Mouse (Mus musculus): ENCODE results near the gene Cntn4. TPM values are rescaled to one million over a fixed set of nuclear protein-coding genes. Genes with fewer than 3 reads are reported as not detected.
A peak's percentile ranks its signal among the peaks of the same experiment; 100 is the strongest.

Gene Cntn4
- polyA plus RNA-seq, 1 experiment = not detected

DNA sequence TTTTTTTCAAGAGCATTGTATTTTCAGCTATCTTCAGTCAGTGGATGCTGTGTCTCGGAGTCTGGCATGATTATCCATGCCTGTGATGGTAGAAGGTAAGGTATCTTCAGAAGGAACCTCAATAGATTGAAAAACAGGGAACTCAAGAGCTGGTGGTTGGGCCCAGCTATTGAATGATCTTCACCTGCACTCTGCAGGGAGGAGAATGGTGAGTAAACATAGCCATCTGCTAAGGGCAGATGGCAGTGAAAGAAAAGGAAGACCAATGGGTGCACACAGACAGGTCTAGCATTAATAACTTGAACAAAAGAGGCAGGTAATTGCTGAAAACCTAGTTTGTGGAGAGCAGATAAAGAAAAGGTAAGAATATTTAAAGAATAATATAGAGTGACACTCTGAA lies 261.0 kb downstream of the Cntn4 start:
- 84% methylated on average over 1 of the region's 1 CpGs for WGBS

GRCm38 (mm10) chr6:105939303-105939702 lies 261.8 kb downstream of the Cntn4 start:
- Histone ChIP-seq H3K27me3 (replicated peaks; ENCODE audit: control insufficient read depth, insufficient read depth, low read length) (no peaks in the 10 kb centered on the region), H3K4me1 (ENCODE audit: control insufficient read depth, insufficient read depth, low read length) (no peaks in the 10 kb centered on the region), H3K4me3 (ENCODE audit: insufficient read depth, low read depth, low read length) (no peak overlapping the region), H3K36me3 (ENCODE audit: control insufficient read depth, insufficient read depth, low read length) (no peaks in the 10 kb centered on the region), H3K27ac (ENCODE audit: insufficient read depth, low read depth, low read length) (no peak overlapping the region)
- no peak for TF ChIP-seq CTCF (conservative IDR thresholded peaks at IDR 0.05; ENCODE audit: insufficient read depth, insufficient read length, low read depth, low read length)
- TF ChIP-seq POLR2A (IDR thresholded peaks at IDR 0.05; ENCODE audit: low read depth, low read length) = no peak
- WGBS = 75% methylated on average over 2 of the region's 2 CpGs
- no peak for DNase-seq

More for the DNA sequence above, 261.0 kb downstream of the Cntn4 start:
- TF ChIP-seq POLR2A (IDR thresholded peaks at IDR 0.05; ENCODE audit: low read depth, low read length) (no peak), CTCF (conservative IDR thresholded peaks at IDR 0.05; ENCODE audit: insufficient read depth, insufficient read length, low read depth, low read length) (no peak)
- Histone ChIP-seq H3K4me1 (ENCODE audit: control insufficient read depth, insufficient read depth, low read length) (no peaks in the 10 kb centered on the region), H3K36me3 (ENCODE audit: control insufficient read depth, insufficient read depth, low read length) (no peaks in the 10 kb centered on the region), H3K27me3 (replicated peaks; ENCODE audit: control insufficient read depth, insufficient read depth, low read length) (no peaks in the 10 kb centered on the region), H3K27ac (ENCODE audit: insufficient read depth, low read depth, low read length) (no peak overlapping the region), H3K4me3 (ENCODE audit: insufficient read depth, low read depth, low read length) (no peak overlapping the region)
- DNase-seq = no peak

DNA sequence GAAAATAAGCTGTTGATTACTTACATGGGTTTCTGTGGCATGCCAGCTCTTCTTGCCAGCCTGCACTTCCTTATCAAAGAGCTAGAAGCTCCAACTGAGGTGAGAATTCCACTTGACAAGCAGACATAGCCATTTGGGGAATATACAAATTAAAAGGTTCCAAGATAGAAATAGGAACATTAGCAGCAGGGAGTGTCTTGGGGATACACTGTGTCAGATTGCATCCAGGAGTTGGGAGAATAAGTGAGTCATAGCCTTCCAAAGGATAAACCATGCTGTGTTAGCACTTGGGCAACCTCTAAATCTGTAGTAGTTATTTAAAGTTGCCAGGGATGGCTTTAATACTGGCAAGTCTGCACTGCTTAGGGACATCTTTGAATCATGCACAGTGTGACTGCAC lies 263.1 kb downstream of the Cntn4 start:
- TF ChIP-seq POLR2A (IDR thresholded peaks at IDR 0.05; ENCODE audit: low read depth, low read length) (no peak), CTCF (conservative IDR thresholded peaks at IDR 0.05; ENCODE audit: insufficient read depth, insufficient read length, low read depth, low read length) (no peak)
- H3K4me1 ChIP-seq (ENCODE audit: control insufficient read depth, insufficient read depth, low read length) = no peaks in the 10 kb centered on the region
- DNase-seq = no peak

GRCm38 (mm10) chr6:105991492-105991891 lies 314.0 kb downstream of the Cntn4 start:
- DNase-seq = no peak
- TF ChIP-seq POLR2A (IDR thresholded peaks at IDR 0.05; ENCODE audit: low read depth, low read length) (no peak), CTCF (conservative IDR thresholded peaks at IDR 0.05; ENCODE audit: insufficient read depth, insufficient read length, low read depth, low read length) (no peak)
- Histone ChIP-seq H3K4me3 (ENCODE audit: insufficient read depth, low read depth, low read length) (no peak overlapping the region), H3K27me3 (replicated peaks; ENCODE audit: control insufficient read depth, insufficient read depth, low read length) (no peaks in the 10 kb centered on the region), H3K36me3 (ENCODE audit: control insufficient read depth, insufficient read depth, low read length) (no peaks in the 10 kb centered on the region), H3K4me1 (ENCODE audit: control insufficient read depth, insufficient read depth, low read length) (no peaks in the 10 kb centered on the region), H3K27ac (ENCODE audit: insufficient read depth, low read depth, low read length) (no peak overlapping the region)
- WGBS = 80% methylated on average over 1 of the region's 1 CpGs

More for the DNA sequence above, 263.1 kb downstream of the Cntn4 start:
- no peaks in the 10 kb centered on the region for H3K36me3 ChIP-seq (ENCODE audit: control insufficient read depth, insufficient read depth, low read length)
- H3K4me3 ChIP-seq (ENCODE audit: insufficient read depth, low read depth, low read length) = no peak overlapping the region
- H3K27me3 ChIP-seq (replicated peaks; ENCODE audit: control insufficient read depth, insufficient read depth, low read length) = no peaks in the 10 kb centered on the region
- H3K27ac ChIP-seq (ENCODE audit: insufficient read depth, low read depth, low read length) = no peak overlapping the region

DNA sequence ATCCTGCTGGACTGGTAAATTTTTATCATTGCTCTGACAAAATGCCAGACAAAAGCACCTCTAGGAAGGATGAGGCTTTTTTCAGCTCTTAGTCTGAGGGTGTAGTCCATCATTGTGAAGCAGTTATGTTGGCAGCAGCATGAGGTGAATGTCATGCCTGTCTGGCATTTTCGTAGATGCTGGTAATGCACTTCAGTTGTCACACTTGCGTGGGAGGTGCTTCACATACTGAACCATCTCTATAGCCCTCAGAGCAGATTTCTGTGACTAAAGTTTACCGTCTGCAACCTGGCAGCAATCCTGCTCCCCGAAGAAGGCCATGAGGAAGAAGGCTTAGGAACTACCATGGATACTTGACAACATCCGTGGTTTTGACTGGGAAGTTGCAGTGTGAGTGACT lies 335.6 kb downstream of the Cntn4 start:
- no peaks in the 10 kb centered on the region for H3K36me3 ChIP-seq (ENCODE audit: control insufficient read depth, insufficient read depth, low read length)
- no peak overlapping the region for H3K4me3 ChIP-seq (ENCODE audit: insufficient read depth, low read depth, low read length)
- 64% methylated on average over 5 of the region's 5 CpGs for WGBS
- no peak overlapping the region for H3K27ac ChIP-seq (ENCODE audit: insufficient read depth, low read depth, low read length)
- no peak for TF ChIP-seq CTCF (conservative IDR thresholded peaks at IDR 0.05; ENCODE audit: insufficient read depth, insufficient read length, low read depth, low read length)
- TF ChIP-seq POLR2A (IDR thresholded peaks at IDR 0.05; ENCODE audit: low read depth, low read length) = no peak
- no peak for DNase-seq
- H3K4me1 ChIP-seq (ENCODE audit: control insufficient read depth, insufficient read depth, low read length) = no peaks in the 10 kb centered on the region
- H3K27me3 ChIP-seq (replicated peaks; ENCODE audit: control insufficient read depth, insufficient read depth, low read length) = no peaks in the 10 kb centered on the region

DNA sequence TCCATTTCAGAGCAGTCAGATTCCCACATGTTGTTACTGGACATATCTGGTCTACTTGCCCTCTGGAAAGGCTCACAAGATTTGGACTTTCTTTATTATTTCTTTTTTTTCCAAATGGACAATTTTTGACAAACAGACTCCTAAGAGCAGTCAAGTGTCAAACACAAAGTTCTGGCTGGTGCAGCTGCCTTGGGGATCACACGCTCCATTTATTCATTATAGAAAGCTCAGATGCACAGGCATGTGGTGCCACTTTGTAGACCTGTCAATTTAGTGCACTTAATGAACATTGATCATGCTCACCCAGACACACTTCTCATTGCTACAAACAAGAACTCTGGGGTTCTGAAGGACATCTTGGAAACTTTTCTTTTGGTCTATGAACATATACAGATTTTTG lies 337.7 kb downstream of the Cntn4 start:
- Histone ChIP-seq H3K27me3 (replicated peaks; ENCODE audit: control insufficient read depth, insufficient read depth, low read length) (no peaks in the 10 kb centered on the region), H3K27ac (ENCODE audit: insufficient read depth, low read depth, low read length) (no peak overlapping the region), H3K4me1 (ENCODE audit: control insufficient read depth, insufficient read depth, low read length) (no peaks in the 10 kb centered on the region), H3K36me3 (ENCODE audit: control insufficient read depth, insufficient read depth, low read length) (no peaks in the 10 kb centered on the region), H3K4me3 (ENCODE audit: insufficient read depth, low read depth, low read length) (no peak overlapping the region)
- no peak for TF ChIP-seq CTCF (conservative IDR thresholded peaks at IDR 0.05; ENCODE audit: insufficient read depth, insufficient read length, low read depth, low read length)
- no peak for TF ChIP-seq POLR2A (IDR thresholded peaks at IDR 0.05; ENCODE audit: low read depth, low read length)
- 65% methylated on average over 1 of the region's 1 CpGs for WGBS
- no peak for DNase-seq

- TF ChIP-seq POLR2A (IDR thresholded peaks at IDR 0.05; ENCODE audit: low read depth, low read length) = no peak
- TF ChIP-seq CTCF (conservative IDR thresholded peaks at IDR 0.05; ENCODE audit: insufficient read depth, insufficient read length, low read depth, low read length) = no peak
- H3K27me3 ChIP-seq (replicated peaks; ENCODE audit: control insufficient read depth, insufficient read depth, low read length) = no peaks in the 10 kb centered on the region
Measured at GRCm38 (mm10) chr6:106048878-106049277, 371.4 kb downstream of the Cntn4 start.

DNA sequence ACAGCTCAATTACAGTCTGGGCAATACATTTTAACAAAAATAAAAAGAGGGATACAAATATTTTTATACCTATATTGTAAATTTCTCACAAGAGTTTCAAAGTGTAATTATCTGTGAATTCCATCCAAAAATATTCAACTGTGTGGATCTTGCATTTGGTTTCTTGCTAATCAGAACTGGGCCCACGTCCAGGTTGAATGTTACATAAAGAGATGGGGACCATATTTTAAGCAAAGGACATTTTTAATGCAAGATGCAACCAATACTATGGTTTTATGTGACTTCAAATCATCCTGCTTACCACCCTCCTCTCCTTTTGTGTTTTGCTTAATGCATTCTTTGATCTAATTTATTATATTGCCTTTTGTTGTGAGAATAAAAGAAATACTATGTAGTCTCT lies 378.7 kb downstream of the Cntn4 start:
- no peak for DNase-seq
- no peak for TF ChIP-seq CTCF (conservative IDR thresholded peaks at IDR 0.05; ENCODE audit: insufficient read depth, insufficient read length, low read depth, low read length)
- TF ChIP-seq POLR2A (IDR thresholded peaks at IDR 0.05; ENCODE audit: low read depth, low read length) = no peak
- 57% methylated on average over 1 of the region's 1 CpGs for WGBS
- no peaks in the 10 kb centered on the region for H3K36me3 ChIP-seq (ENCODE audit: control insufficient read depth, insufficient read depth, low read length)
- no peaks in the 10 kb centered on the region for H3K4me1 ChIP-seq (ENCODE audit: control insufficient read depth, insufficient read depth, low read length)
- H3K27ac ChIP-seq (ENCODE audit: insufficient read depth, low read depth, low read length) = no peak overlapping the region
- no peak overlapping the region for H3K4me3 ChIP-seq (ENCODE audit: insufficient read depth, low read depth, low read length)
- H3K27me3 ChIP-seq (replicated peaks; ENCODE audit: control insufficient read depth, insufficient read depth, low read length) = no peaks in the 10 kb centered on the region

More at GRCm38 (mm10) chr6:106048878-106049277, 371.4 kb downstream of the Cntn4 start:
- Histone ChIP-seq H3K4me3 (ENCODE audit: insufficient read depth, low read depth, low read length) (no peak overlapping the region), H3K36me3 (ENCODE audit: control insufficient read depth, insufficient read depth, low read length) (no peaks in the 10 kb centered on the region), H3K27ac (ENCODE audit: insufficient read depth, low read depth, low read length) (no peak overlapping the region), H3K4me1 (ENCODE audit: control insufficient read depth, insufficient read depth, low read length) (no peaks in the 10 kb centered on the region)
- WGBS = 42% methylated on average over 2 of the region's 2 CpGs
- peak; percentile 79 for DNase-seq
